Comparison of ENCODE assay signal across 17 mouse cellular contexts in genomic region chr19:8734334-8734733, GRCm38 (mm10). TPM values are rescaled to one million over a fixed set of nuclear protein-coding genes. Genes with fewer than 3 reads are reported as not detected.
"Had no signal": no experiment of that assay in that cellular context is flagged by ENCODE, and none has a peak within 500 bp of the region (broad histone marks: within the 10 kb centered on the region; RNA-seq: fewer than 3 reads in every experiment).

No protein-coding gene starts in this region.

- H3K9me3 ChIP-seq: midbrain, embryonic 10.5 days; midbrain, embryonic 13.5 days; midbrain, embryonic 15.5 days; neural tube, embryonic 13.5 days; neural tube, embryonic 15.5 days; stomach, embryonic 15.5 days had no signal

- DNase-seq: lung, adult 18-20 months; lung, embryonic 14.5 days; lung, postnatal 10 days; lung, postnatal 4 days; right cerebral cortex, postnatal 14 days; thymus, adult 2 months; thymus, postnatal 25 days; thymus, postnatal 4 days had no signal

- H3K27me3 ChIP-seq: midbrain, embryonic 15.5 days; neural tube, embryonic 13.5 days; neural tube, embryonic 15.5 days; stomach, embryonic 15.5 days had no signal

- H3K9ac ChIP-seq: stomach, embryonic 15.5 days had no signal

- H3K4me3 ChIP-seq: stomach, embryonic 15.5 days had no signal

- H3K27ac ChIP-seq: liver, embryonic 14.5 days; midbrain, embryonic 10.5 days; midbrain, embryonic 13.5 days; midbrain, embryonic 15.5 days; neural tube, embryonic 13.5 days; stomach, embryonic 15.5 days; stomach, postnatal 0 days had no signal

RNA-seq across cellular contexts. Expression of gene 1700092M07Rik, which starts 6.2 kb away (rescaled TPM):
- polyA plus RNA-seq: spleen, adult 2 months; thymus, adult 2 months had no signal
